Mouse (Mus musculus) kidney, embryonic 15.5 days (tissue): Measurements from ENCODE around the gene Cbs. TPM values are rescaled to one million over a fixed set of nuclear protein-coding genes. Genes with fewer than 3 reads are reported as not detected.

Experiments used
- ATAC-seq: fragments of 200-750 bp; cut with Nextera tagmentation; replicated peaks from 2 replicates; pipeline ENCODE4 v1.8.0; 2017; ENCODE audit warnings: moderate TSS enrichment; ENCODE audit not compliant: low FRiP score
- H3K27ac ChIP-seq: fragments of 300-500 bp; sonication (generic); 2 replicates; pipeline ENCODE4 v1.5.1; 2015; ENCODE audit warnings: mild to moderate bottlenecking, inconsistent platforms
- H3K27me3 ChIP-seq: fragments of 300-500 bp; sonication (generic); 2 replicates; pipeline ENCODE4 v1.6.1; 2015; ENCODE audit warnings: inconsistent platforms
- H3K36me3 ChIP-seq: fragments of 300-500 bp; sonication (generic); 2 replicates; pipeline ENCODE4 v1.6.1; 2015; ENCODE audit warnings: inconsistent platforms
- H3K4me1 ChIP-seq: fragments of 300-500 bp; sonication (generic); 2 replicates; pipeline ENCODE4 v1.6.1; 2015; ENCODE audit warnings: inconsistent platforms
- H3K4me2 ChIP-seq: fragments of 300-500 bp; sonication (generic); 2 replicates; pipeline ENCODE4 v1.6.1; 2015; ENCODE audit warnings: moderate library complexity, mild to moderate bottlenecking, inconsistent platforms
- H3K4me3 ChIP-seq: fragments of 300-500 bp; sonication (generic); replicated peaks from 2 replicates; pipeline ENCODE4 v1.5.1; 2015; ENCODE audit warnings: mild to moderate bottlenecking, inconsistent platforms
- H3K9ac ChIP-seq: fragments of 300-500 bp; sonication (generic); 2 replicates; pipeline ENCODE4 v1.6.1; 2015; ENCODE audit warnings: mild to moderate bottlenecking, inconsistent platforms
- H3K9me3 ChIP-seq: fragments of 300-500 bp; sonication (generic); replicated peaks from 2 replicates; pipeline ENCODE4 v1.6.1; 2016; ENCODE audit warnings: inconsistent platforms
- WGBS: fragments of 180-500 bp; shearing (Covaris S2); methylation state at CpG from one replicate; pipeline ENCODE4 v1.1.7; 2015; ENCODE audit warnings: mixed read lengths; 5-methylcytosine and 5-hydroxymethylcytosine counted together
- polyA plus RNA-seq: library from polyadenylated mRNA; unstranded; fragments of >200 nt; fragmentation: Nextera tagmentation; extraction: Ambion mirVana; gene quantifications from 2 replicates; pipeline ENCODE4 v1.2.1, GENCODE M21; 2015

The Cbs gene
- polyA plus RNA-seq, 1 experiment from 2014 or later, result 3.1 TPM

- no peak overlapping the region for H3K4me3 ChIP-seq
Observed at GRCm38 (mm10) chr17:31607256-31607951, 29.6 kb downstream of the Cbs start.

GRCm38 (mm10) chr17:31606424-31606823, 30.6 kb downstream of the Cbs start:
- no peak overlapping the region for H3K9ac ChIP-seq
- 85% methylated on average over 7 of the region's 7 CpGs for WGBS
- H3K4me3 ChIP-seq, result no peak overlapping the region
- peaks cover 53% of the 10 kb centered on the region for H3K36me3 ChIP-seq
- no peak overlapping the region for H3K27ac ChIP-seq
- ATAC-seq, result no peak
- H3K4me2 ChIP-seq, result no peak overlapping the region
- H3K9me3 ChIP-seq, result no peaks in the 10 kb centered on the region
- no peaks in the 10 kb centered on the region for H3K4me1 ChIP-seq
- no peaks in the 10 kb centered on the region for H3K27me3 ChIP-seq

More at GRCm38 (mm10) chr17:31607256-31607951, 29.6 kb downstream of the Cbs start:
- no peak overlapping the region for H3K27ac ChIP-seq
- H3K36me3 ChIP-seq, result peaks cover 44% of the 10 kb centered on the region
- no peaks in the 10 kb centered on the region for H3K4me1 ChIP-seq
- no peaks in the 10 kb centered on the region for H3K9me3 ChIP-seq
- no peaks in the 10 kb centered on the region for H3K27me3 ChIP-seq
- 80% methylated on average over 8 of the region's 8 CpGs for WGBS
- no peak overlapping the region for H3K4me2 ChIP-seq
- no peak overlapping the region for H3K9ac ChIP-seq
- ATAC-seq, result no peak

GRCm38 (mm10) chr17:31598593-31598992, 38.4 kb downstream of the Cbs start:
- H3K4me1 ChIP-seq, result no peaks in the 10 kb centered on the region
- 83% methylated on average over 8 of the region's 8 CpGs for WGBS
- H3K27me3 ChIP-seq, result no peaks in the 10 kb centered on the region
- H3K9ac ChIP-seq, result no peak overlapping the region
- no peak overlapping the region for H3K27ac ChIP-seq
- no peak overlapping the region for H3K4me2 ChIP-seq
- no peaks in the 10 kb centered on the region for H3K9me3 ChIP-seq
- ATAC-seq, result no peak
- no peak overlapping the region for H3K4me3 ChIP-seq
- H3K36me3 ChIP-seq, result peaks cover 83% of the 10 kb centered on the region

- no peaks in the 10 kb centered on the region for H3K4me1 ChIP-seq
- ATAC-seq, result no peak
- H3K36me3 ChIP-seq, result peaks cover 83% of the 10 kb centered on the region
- H3K4me3 ChIP-seq, result no peak overlapping the region
- no peak overlapping the region for H3K9ac ChIP-seq
- H3K27me3 ChIP-seq, result no peaks in the 10 kb centered on the region
- 87% methylated on average over 9 of the region's 9 CpGs for WGBS
- no peaks in the 10 kb centered on the region for H3K9me3 ChIP-seq
- no peak overlapping the region for H3K27ac ChIP-seq
- no peak overlapping the region for H3K4me2 ChIP-seq
Observed at GRCm38 (mm10) chr17:31597957-31598356, 39.1 kb downstream of the Cbs start.

- Histone ChIP-seq H3K9ac (no peak overlapping the region), H3K36me3 (peaks cover 88% of the 10 kb centered on the region)
Observed at GRCm38 (mm10) chr17:31595077-31595476, 42.0 kb downstream of the Cbs start.

GRCm38 (mm10) chr17:31594590-31594989, 42.4 kb downstream of the Cbs start:
- 53% methylated on average over 7 of the region's 7 CpGs for WGBS
- H3K27ac ChIP-seq, result no peak overlapping the region
- ATAC-seq, result no peak
- no peaks in the 10 kb centered on the region for H3K9me3 ChIP-seq
- H3K4me2 ChIP-seq, result no peak overlapping the region
- H3K27me3 ChIP-seq, result no peaks in the 10 kb centered on the region
- peaks cover 87% of the 10 kb centered on the region for H3K36me3 ChIP-seq
- H3K4me1 ChIP-seq, result no peaks in the 10 kb centered on the region
- no peak overlapping the region for H3K4me3 ChIP-seq
- H3K9ac ChIP-seq, result no peak overlapping the region

More at GRCm38 (mm10) chr17:31595077-31595476, 42.0 kb downstream of the Cbs start:
- H3K27me3 ChIP-seq, result no peaks in the 10 kb centered on the region
- H3K9me3 ChIP-seq, result no peaks in the 10 kb centered on the region
- H3K4me2 ChIP-seq, result no peak overlapping the region
- WGBS, result 86% methylated on average over 5 of the region's 5 CpGs
- H3K4me1 ChIP-seq, result no peaks in the 10 kb centered on the region
- no peak overlapping the region for H3K27ac ChIP-seq
- no peak for ATAC-seq
- no peak overlapping the region for H3K4me3 ChIP-seq

GRCm38 (mm10) chr17:31590846-31591245, 46.2 kb downstream of the Cbs start:
- no peak overlapping the region for H3K4me3 ChIP-seq
- WGBS, result 89% methylated on average over 11 of the region's 11 CpGs

GRCm38 (mm10) chr17:31588726-31589125, 48.3 kb downstream of the Cbs start:
- WGBS, result 86% methylated on average over 4 of the region's 4 CpGs

More at GRCm38 (mm10) chr17:31590846-31591245, 46.2 kb downstream of the Cbs start:
- no peak overlapping the region for H3K4me2 ChIP-seq
- H3K27me3 ChIP-seq, result no peaks in the 10 kb centered on the region
- peaks cover 67% of the 10 kb centered on the region for H3K36me3 ChIP-seq
- H3K27ac ChIP-seq, result no peak overlapping the region
- H3K9me3 ChIP-seq, result no peaks in the 10 kb centered on the region
- no peak for ATAC-seq
- H3K4me1 ChIP-seq, result no peaks in the 10 kb centered on the region
- no peak overlapping the region for H3K9ac ChIP-seq

GRCm38 (mm10) chr17:31588115-31588514, 48.9 kb downstream of the Cbs start:
- peaks cover 64% of the 10 kb centered on the region for H3K36me3 ChIP-seq
- WGBS, result 78% methylated on average over 7 of the region's 7 CpGs
- no peak overlapping the region for H3K27ac ChIP-seq

More at GRCm38 (mm10) chr17:31588726-31589125, 48.3 kb downstream of the Cbs start:
- H3K4me2 ChIP-seq, result no peak overlapping the region
- peaks cover 68% of the 10 kb centered on the region for H3K36me3 ChIP-seq
- no peaks in the 10 kb centered on the region for H3K27me3 ChIP-seq
- ATAC-seq, result no peak
- H3K9me3 ChIP-seq, result no peaks in the 10 kb centered on the region
- H3K27ac ChIP-seq, result no peak overlapping the region
- H3K4me1 ChIP-seq, result no peaks in the 10 kb centered on the region
- H3K9ac ChIP-seq, result no peak overlapping the region
- H3K4me3 ChIP-seq, result no peak overlapping the region

GRCm38 (mm10) chr17:31583781-31584180, 53.3 kb downstream of the Cbs start:
- Histone ChIP-seq H3K4me2 (no peak overlapping the region), H3K36me3 (peaks cover 22% of the 10 kb centered on the region)

More at GRCm38 (mm10) chr17:31588115-31588514, 48.9 kb downstream of the Cbs start:
- no peaks in the 10 kb centered on the region for H3K4me1 ChIP-seq
- H3K9ac ChIP-seq, result no peak overlapping the region
- no peaks in the 10 kb centered on the region for H3K9me3 ChIP-seq
- no peak overlapping the region for H3K4me2 ChIP-seq
- ATAC-seq, result no peak
- H3K4me3 ChIP-seq, result no peak overlapping the region
- no peaks in the 10 kb centered on the region for H3K27me3 ChIP-seq

GRCm38 (mm10) chr17:31583185-31583584, 53.9 kb downstream of the Cbs start:
- Histone ChIP-seq H3K36me3 (peaks cover 17% of the 10 kb centered on the region), H3K9me3 (no peaks in the 10 kb centered on the region), H3K4me1 (peaks cover 11% of the 10 kb centered on the region), H3K27me3 (no peaks in the 10 kb centered on the region), H3K4me3 (no peak overlapping the region), H3K27ac (no peak overlapping the region), H3K4me2 (no peak overlapping the region), H3K9ac (no peak overlapping the region; the same call in 1 of the 2 replicates)
- ATAC-seq, result no peak
- WGBS, result 33% methylated on average over 3 of the region's 3 CpGs

More at GRCm38 (mm10) chr17:31583781-31584180, 53.3 kb downstream of the Cbs start:
- no peaks in the 10 kb centered on the region for H3K27me3 ChIP-seq
- ATAC-seq, result no peak
- no peak overlapping the region for H3K4me3 ChIP-seq
- H3K27ac ChIP-seq, result no peak overlapping the region
- H3K4me1 ChIP-seq, result peaks cover 11% of the 10 kb centered on the region
- no peak overlapping the region; the same call in 1 of the 2 replicates for H3K9ac ChIP-seq
- WGBS, result 87% methylated on average over 6 of the region's 6 CpGs
- no peaks in the 10 kb centered on the region for H3K9me3 ChIP-seq

GRCm38 (mm10) chr17:31580344-31580743, 56.7 kb downstream of the Cbs start:
- Histone ChIP-seq H3K27ac (no peak overlapping the region), H3K9ac (no peak overlapping the region), H3K4me1 (peaks cover 21% of the 10 kb centered on the region), H3K4me3 (no peak overlapping the region), H3K36me3 (peaks cover 15% of the 10 kb centered on the region), H3K9me3 (no peaks in the 10 kb centered on the region), H3K4me2 (no peak overlapping the region), H3K27me3 (no peaks in the 10 kb centered on the region)
- WGBS, result 67% methylated on average over 3 of the region's 3 CpGs
- no peak for ATAC-seq
